ENCODE assay signal across 24 mouse cellular contexts in genomic region chr3:122209511-122209910, GRCm38 (mm10). TPM values are rescaled to one million over a fixed set of nuclear protein-coding genes. Genes with fewer than 3 reads are reported as not detected.
DNase-seq lines count a peak whose midpoint lies in the region; ATAC-seq and TF ChIP-seq lines count a peak whose summit lies in the region.
"Had no signal": no experiment of that assay in that cellular context is flagged by ENCODE, and none has a peak within 500 bp of the region (broad histone marks: within the 10 kb centered on the region; RNA-seq: fewer than 3 reads in every experiment).

No protein-coding gene starts in this region.

- DNase-seq in liver: no peak
- peak; percentile 70 to 75 for DNase-seq in kidney, postnatal 36 days
- DNase-seq in lung, postnatal 36 days: no peak
- no peak for DNase-seq in left cerebral cortex, postnatal 25 days (ENCODE audit: low spot score in 2 of 2)
- DNase-seq: adrenal gland, postnatal 36 days; B cell, adult 2 months; cerebellum, postnatal 10 days; gastrocnemius, postnatal 36 days; heart, postnatal 36 days; right cerebral cortex, postnatal 4 days had no signal

- no peak for TF ChIP-seq CTCF in intestine, postnatal 0 days (IDR thresholded peaks at IDR 0.05; ENCODE audit: low read depth)

- H3K4me2 ChIP-seq in liver, embryonic 15.5 days: no peak overlapping the region
- 0 out of 2 replicates have a peak overlapping the region, but pooled peaks have one; percentile 3 for H3K4me2 ChIP-seq in intestine, postnatal 0 days (replicated peaks; ENCODE audit: low read depth)
- H3K4me2 ChIP-seq in kidney, embryonic 15.5 days: peak overlapping the region; percentile 7; the same call in 1 of the 2 replicates
- H3K4me2 ChIP-seq: heart, embryonic 15.5 days; hindbrain, embryonic 13.5 days had no signal

- intact Hi-C loops in left cerebral cortex, postnatal 25 days (cut with DNase I): no loop called here

- no peaks in the 10 kb centered on the region for H3K27me3 ChIP-seq in liver, embryonic 15.5 days
- no peaks in the 10 kb centered on the region for H3K27me3 ChIP-seq in intestine, postnatal 0 days (replicated peaks; ENCODE audit: control insufficient read depth, insufficient read depth, low read length)
- no peaks in the 10 kb centered on the region for H3K27me3 ChIP-seq in kidney, embryonic 15.5 days
- H3K27me3 ChIP-seq: CH12.LX; heart, embryonic 15.5 days; hindbrain, embryonic 13.5 days; Patski had no signal

- no peaks in the 10 kb centered on the region for H3K36me3 ChIP-seq in liver, embryonic 15.5 days (replicated peaks)
- no peaks in the 10 kb centered on the region for H3K36me3 ChIP-seq in intestine, postnatal 0 days (ENCODE audit: control insufficient read depth, insufficient read depth)
- H3K36me3 ChIP-seq in kidney, embryonic 15.5 days: no peaks in the 10 kb centered on the region
- H3K36me3 ChIP-seq: G1E; heart, embryonic 15.5 days; hindbrain, embryonic 13.5 days; midbrain, embryonic 10.5 days had no signal

- H3K9me3 ChIP-seq in liver, embryonic 15.5 days (replicated peaks): no peaks in the 10 kb centered on the region
- no peaks in the 10 kb centered on the region for H3K9me3 ChIP-seq in intestine, postnatal 0 days (ENCODE audit: control insufficient read depth)
- H3K9me3 ChIP-seq in kidney, embryonic 15.5 days (replicated peaks): no peaks in the 10 kb centered on the region
- H3K9me3 ChIP-seq: G1E; heart, embryonic 15.5 days; hindbrain, embryonic 13.5 days; midbrain, embryonic 10.5 days had no signal

- H3K4me1 ChIP-seq in liver, embryonic 15.5 days (replicated peaks): peaks cover 7% of the 10 kb centered on the region
- 0 out of 2 replicates have a peak, but pooled peaks cover 10% of the 10 kb centered on the region for H3K4me1 ChIP-seq in intestine, postnatal 0 days (replicated peaks; ENCODE audit: control insufficient read depth, insufficient read depth, low read length)
- H3K4me1 ChIP-seq in kidney, embryonic 15.5 days: peaks cover 29% of the 10 kb centered on the region
- H3K4me1 ChIP-seq: hindbrain, embryonic 13.5 days had no signal

- H3K4me3 ChIP-seq in liver, embryonic 15.5 days (replicated peaks): no peak overlapping the region
- H3K4me3 ChIP-seq in intestine, postnatal 0 days (ENCODE audit: low read depth, low read length): no peak overlapping the region
- no peak overlapping the region for H3K4me3 ChIP-seq in kidney, embryonic 15.5 days (replicated peaks)
- H3K4me3 ChIP-seq: heart, embryonic 15.5 days; hindbrain, embryonic 13.5 days; midbrain, embryonic 10.5 days had no signal

- no peak for ATAC-seq in liver, embryonic 15.5 days (ENCODE audit: insufficient read depth)
- ATAC-seq in intestine, postnatal 0 days: peak; percentile 24; the same call in 1 of the 2 replicates
- ATAC-seq in kidney, embryonic 15.5 days (replicated peaks; ENCODE audit: low FRiP score): no peak
- ATAC-seq in frontal cortex, adult (ENCODE audit: low TSS enrichment): no peak
- ATAC-seq: forebrain, embryonic 14.5 days; lung, postnatal 0 days; midbrain, embryonic 16.5 days; Patski had no signal

- no peak overlapping the region for H3K9ac ChIP-seq in liver, embryonic 15.5 days
- H3K9ac ChIP-seq in intestine, postnatal 0 days (ENCODE audit: low read depth, low read length): no peak overlapping the region
- no peak overlapping the region for H3K9ac ChIP-seq in kidney, embryonic 15.5 days
- H3K9ac ChIP-seq: heart, embryonic 15.5 days; hindbrain, embryonic 13.5 days; liver, embryonic 14.5 days had no signal

- H3K27ac ChIP-seq in liver, embryonic 15.5 days (replicated peaks): 0 out of 2 replicates have a peak overlapping the region, but pooled peaks have one; percentile 12
- H3K27ac ChIP-seq in intestine, postnatal 0 days (ENCODE audit: low read depth, low read length): peak overlapping the region; percentile 55
- peak overlapping the region; percentile 85 for H3K27ac ChIP-seq in kidney, embryonic 15.5 days
- H3K27ac ChIP-seq: heart, embryonic 15.5 days; hindbrain, embryonic 13.5 days; liver, embryonic 14.5 days; midbrain, embryonic 10.5 days had no signal

- WGBS in liver, embryonic 15.5 days (ENCODE audit: insufficient replicate concordance): 63% methylated on average over 11 of the region's 11 CpGs
- 59% methylated on average over 11 of the region's 11 CpGs for WGBS in intestine, postnatal 0 days
- 73% methylated on average over 11 of the region's 11 CpGs for WGBS in kidney, embryonic 15.5 days

RNA-seq across cellular contexts. Expression of gene Gclm, which starts 35.8 kb away (rescaled TPM):
- 427 and 441 TPM in 2 replicates for polyA plus RNA-seq in liver, embryonic 15.5 days (2015; fragmentation: Nextera tagmentation; extraction: Ambion mirVana)
- polyA plus RNA-seq in intestine, postnatal 0 days (2015; fragmentation: Nextera tagmentation; extraction: Ambion mirVana): 382 and 400 TPM in 2 replicates
- 91.8 and 102 TPM in 2 replicates for polyA plus RNA-seq in kidney, embryonic 15.5 days (2015; fragmentation: Nextera tagmentation; extraction: Ambion mirVana)
- 10 to 100 TPM; 62.6 to 79.5 TPM for total RNA-seq in left cerebral cortex, postnatal 25 days (2021)

Comparison
In these comparisons a context has a peak if more than half of its experiments do, and no peak if none do; other contexts are left out.
1. H3K27ac ChIP-seq: peak in every context shown above with its lines; median percentile 85 in kidney, embryonic 15.5 days; 55 in intestine, postnatal 0 days; 12 in liver, embryonic 15.5 days.
2. DNase-seq: peak in kidney, postnatal 36 days (2 of 2); none in liver (single experiment), lung, postnatal 36 days (single experiment) and left cerebral cortex, postnatal 25 days (0 of 2).